Comparison of ENCODE assay signal across 26 mouse cellular contexts in genomic region chr4:125897707-125898106, GRCm38 (mm10).
DNase-seq lines count a peak whose midpoint lies in the region; ATAC-seq and TF ChIP-seq lines count a peak whose summit lies in the region.
"Had no signal": no experiment of that assay in that cellular context is flagged by ENCODE, and none has a peak within 500 bp of the region (broad histone marks: within the 10 kb centered on the region; RNA-seq: fewer than 3 reads in every experiment).

No protein-coding gene starts in this region.

- no peaks in the 10 kb centered on the region for H3K36me3 ChIP-seq in heart, embryonic 14.5 days (ENCODE audit: control insufficient read depth, insufficient read depth, low read length)
- H3K36me3 ChIP-seq in midbrain, embryonic 10.5 days: no peaks in the 10 kb centered on the region
- no peaks in the 10 kb centered on the region for H3K36me3 ChIP-seq in midbrain, postnatal 0 days (ENCODE audit: insufficient read depth, low read length)
- H3K36me3 ChIP-seq: embryonic facial prominence, embryonic 12.5 days; forebrain, embryonic 15.5 days; G1E; heart, embryonic 15.5 days; liver, embryonic 15.5 days; neural tube, embryonic 12.5 days had no signal

- no peak for DNase-seq in heart, adult 9 months (ENCODE audit: low spot score in 2 of 2)
- DNase-seq in midbrain, embryonic 10.5 days (ENCODE audit: low spot score): no peak
- DNase-seq in midbrain, postnatal 0 days (ENCODE audit: low spot score): no peak
- DNase-seq in adrenal gland, adult 8-10 months: no peak
- no peak for DNase-seq in kidney, adult 9 months
- DNase-seq: B cell, adult 2 months; cerebellum, adult 11-12 months; cerebellum, postnatal 14 days; gastrocnemius, postnatal 10 days; heart, adult 11 months; kidney, postnatal 25 days; right cerebral cortex, postnatal 4 days; thymus, postnatal 14 days had no signal

- H3K27ac ChIP-seq in heart, embryonic 14.5 days (replicated peaks in 1 of 2; ENCODE audit: control insufficient read depth in 1 of 2, insufficient read depth in 1 of 2, low read depth in 2 of 2, low read length in 2 of 2): no peak overlapping the region
- H3K27ac ChIP-seq in midbrain, embryonic 10.5 days (replicated peaks): peak overlapping the region; percentile 64; the same call in 1 of the 2 replicates
- H3K27ac ChIP-seq in midbrain, postnatal 0 days (ENCODE audit: low read depth, low read length): no peak overlapping the region
- H3K27ac ChIP-seq: heart, embryonic 15.5 days; layer of hippocampus, adult 2 months; liver, embryonic 15.5 days; neural tube, embryonic 12.5 days had no signal

- no peak overlapping the region for H3K9ac ChIP-seq in heart, embryonic 14.5 days (ENCODE audit: low read length)
- H3K9ac ChIP-seq in midbrain, postnatal 0 days (replicated peaks; ENCODE audit: low read length, poor library complexity, severe bottlenecking): no peak overlapping the region
- H3K9ac ChIP-seq: embryonic facial prominence, embryonic 12.5 days; forebrain, embryonic 15.5 days; heart, embryonic 15.5 days; liver, embryonic 15.5 days; neural tube, embryonic 12.5 days had no signal

- TF ChIP-seq CTCF in midbrain, postnatal 0 days (IDR thresholded peaks at IDR 0.05): no peak

- H3K27me3 ChIP-seq in heart, embryonic 14.5 days (ENCODE audit: control insufficient read depth, insufficient read depth, low read length): no peaks in the 10 kb centered on the region
- no peaks in the 10 kb centered on the region; the same call in 1 of the 2 replicates for H3K27me3 ChIP-seq in midbrain, embryonic 10.5 days (ENCODE audit: low read depth, poor library complexity, severe bottlenecking)
- no peaks in the 10 kb centered on the region for H3K27me3 ChIP-seq in midbrain, postnatal 0 days (ENCODE audit: insufficient read depth, low read length)
- H3K27me3 ChIP-seq: embryonic facial prominence, embryonic 12.5 days; forebrain, embryonic 15.5 days; liver, embryonic 15.5 days; neural tube, embryonic 12.5 days had no signal

- H3K9me3 ChIP-seq in heart, embryonic 14.5 days (ENCODE audit: control insufficient read depth, low read length): no peaks in the 10 kb centered on the region
- no peaks in the 10 kb centered on the region for H3K9me3 ChIP-seq in midbrain, embryonic 10.5 days (replicated peaks)
- H3K9me3 ChIP-seq in midbrain, postnatal 0 days (ENCODE audit: low read length): no peaks in the 10 kb centered on the region
- H3K9me3 ChIP-seq: embryonic facial prominence, embryonic 12.5 days; forebrain, embryonic 15.5 days; heart, embryonic 15.5 days; liver, embryonic 15.5 days; megakaryocyte, embryonic 14.5 days; neural tube, embryonic 12.5 days had no signal

- 42% methylated on average over 2 of the region's 2 CpGs for WGBS in heart, embryonic 14.5 days
- 83% methylated on average over 2 of the region's 2 CpGs for WGBS in midbrain, embryonic 10.5 days
- WGBS in midbrain, postnatal 0 days: 71% methylated on average over 2 of the region's 2 CpGs

- H3K4me3 ChIP-seq in heart, embryonic 14.5 days (ENCODE audit: control insufficient read depth in 1 of 2, insufficient read depth in 1 of 2, low read depth in 1 of 2, low read length in 2 of 2): no peak overlapping the region
- no peak overlapping the region for H3K4me3 ChIP-seq in midbrain, embryonic 10.5 days
- H3K4me3 ChIP-seq in midbrain, postnatal 0 days (ENCODE audit: low read depth, low read length): no peak overlapping the region
- H3K4me3 ChIP-seq: embryonic facial prominence, embryonic 12.5 days; forebrain, embryonic 15.5 days; heart, embryonic 15.5 days; layer of hippocampus, adult 2 months; liver, embryonic 15.5 days; megakaryocyte, embryonic 14.5 days; neural tube, embryonic 12.5 days had no signal

- peaks cover 0 to 16% of the 10 kb centered on the region in 2 experiments; a peak in 3 of 4 replicates for H3K4me1 ChIP-seq in heart, embryonic 14.5 days (ENCODE audit: control insufficient read depth in 2 of 2, insufficient read depth in 2 of 2, low read length in 2 of 2)
- H3K4me1 ChIP-seq in midbrain, embryonic 10.5 days: peaks cover 39% of the 10 kb centered on the region
- peaks cover 6% of the 10 kb centered on the region; the same call in 1 of the 2 replicates for H3K4me1 ChIP-seq in midbrain, postnatal 0 days (ENCODE audit: insufficient read depth, low read length)
- H3K4me1 ChIP-seq: liver, embryonic 15.5 days; neural tube, embryonic 12.5 days had no signal

- 0 out of 2 replicates have a peak, but pooled peaks have one; percentile 5 for ATAC-seq in heart, embryonic 14.5 days (ENCODE audit: insufficient number of reproducible peaks, insufficient read depth, low FRiP score, low read depth)
- no peak for ATAC-seq in midbrain, postnatal 0 days (ENCODE audit: low FRiP score)
- ATAC-seq in megakaryocyte progenitor cell, adult 5-6 weeks (replicated peaks; ENCODE audit: poor library complexity): 0 out of 2 replicates have a peak, but pooled peaks have one; percentile 14
- ATAC-seq: forebrain, embryonic 15.5 days; hindbrain, embryonic 16.5 days; intestine, embryonic 16.5 days; Patski had no signal

- H3K4me2 ChIP-seq in heart, embryonic 14.5 days (ENCODE audit: low read length): no peak overlapping the region
- H3K4me2 ChIP-seq in midbrain, postnatal 0 days (ENCODE audit: low read depth, low read length, poor library complexity, severe bottlenecking): no peak overlapping the region
- H3K4me2 ChIP-seq: embryonic facial prominence, embryonic 12.5 days; forebrain, embryonic 15.5 days; heart, embryonic 15.5 days; liver, embryonic 15.5 days; neural tube, embryonic 12.5 days had no signal
